Mouse (Mus musculus): ENCODE results near the gene Unc5c. TPM values are rescaled to one million over a fixed set of nuclear protein-coding genes. Genes with fewer than 3 reads are reported as not detected.

Unc5c gene
- polyA plus RNA-seq, 1 experiment from 2014 or later = 0.52 TPM

- no peak for DNase-seq (ENCODE audit: low spot score)
Measured at GRCm38 (mm10) chr3:141509772-141510171, 44.8 kb downstream of the Unc5c start.

- DNase-seq (ENCODE audit: low spot score) = no peak
Measured at GRCm38 (mm10) chr3:141511253-141512038, 46.4 kb downstream of the Unc5c start.

- no peak for DNase-seq (ENCODE audit: low spot score)
Measured at GRCm38 (mm10) chr3:141528751-141529150, 63.7 kb downstream of the Unc5c start.

- no peak for DNase-seq (ENCODE audit: low spot score)
Measured at GRCm38 (mm10) chr3:141529599-141529998, 64.6 kb downstream of the Unc5c start.

- DNase-seq (ENCODE audit: low spot score) = no peak
Measured at GRCm38 (mm10) chr3:141533861-141534260, 68.8 kb downstream of the Unc5c start.

- no peak for DNase-seq (ENCODE audit: low spot score)
Measured at GRCm38 (mm10) chr3:141536857-141537256, 71.8 kb downstream of the Unc5c start.

GRCm38 (mm10) chr3:141538120-141538519, 73.1 kb downstream of the Unc5c start:
- no peak for DNase-seq (ENCODE audit: low spot score)

GRCm38 (mm10) chr3:141540749-141541148, 75.7 kb downstream of the Unc5c start:
- no peak for DNase-seq (ENCODE audit: low spot score)

GRCm38 (mm10) chr3:141547341-141547814, 82.4 kb downstream of the Unc5c start:
- DNase-seq (ENCODE audit: low spot score) = no peak

- DNase-seq (ENCODE audit: low spot score) = no peak
Measured at GRCm38 (mm10) chr3:141549661-141550060, 84.6 kb downstream of the Unc5c start.

GRCm38 (mm10) chr3:141552960-141553359, 87.9 kb downstream of the Unc5c start:
- DNase-seq (ENCODE audit: low spot score) = no peak

GRCm38 (mm10) chr3:141557072-141557471, 92.1 kb downstream of the Unc5c start:
- DNase-seq (ENCODE audit: low spot score) = no peak

- DNase-seq (ENCODE audit: low spot score) = no peak
Measured at GRCm38 (mm10) chr3:141575076-141575688, 110.2 kb downstream of the Unc5c start.

GRCm38 (mm10) chr3:141577382-141577781, 112.4 kb downstream of the Unc5c start:
- no peak for DNase-seq (ENCODE audit: low spot score)

- DNase-seq (ENCODE audit: low spot score) = no peak
Measured at GRCm38 (mm10) chr3:141581190-141581891, 116.3 kb downstream of the Unc5c start.

GRCm38 (mm10) chr3:141581892-141582214, 116.8 kb downstream of the Unc5c start:
- no peak for DNase-seq (ENCODE audit: low spot score)

GRCm38 (mm10) chr3:141583180-141583579, 118.2 kb downstream of the Unc5c start:
- no peak for DNase-seq (ENCODE audit: low spot score)

- no peak for DNase-seq (ENCODE audit: low spot score)
Measured at GRCm38 (mm10) chr3:141589392-141590012, 124.5 kb downstream of the Unc5c start.

- no peak for DNase-seq (ENCODE audit: low spot score)
Measured at GRCm38 (mm10) chr3:141593249-141593648, 128.2 kb downstream of the Unc5c start.

- no peak for DNase-seq (ENCODE audit: low spot score)
Measured at GRCm38 (mm10) chr3:141594120-141594519, 129.1 kb downstream of the Unc5c start.

- DNase-seq (ENCODE audit: low spot score) = no peak
Measured at GRCm38 (mm10) chr3:141595073-141595472, 130.1 kb downstream of the Unc5c start.

- DNase-seq (ENCODE audit: low spot score) = no peak
Measured at GRCm38 (mm10) chr3:141596461-141596860, 131.4 kb downstream of the Unc5c start.
